Mouse (Mus musculus): ENCODE measurements around the gene Ift88.
A peak's percentile ranks its signal among the peaks of the same experiment; 100 is the strongest.

Gene Ift88

GRCm38 (mm10) chr14:57423432-57424211 lies at the start of gene Ift88:
Gene Ift88 (plus strand): TSS chr14:57424062.
- DNase-seq (ENCODE audit: low spot score), result peak; percentile 84

- no peak for DNase-seq (ENCODE audit: low spot score)
Observed at GRCm38 (mm10) chr14:57375205-57375604, 48.7 kb upstream of the Ift88 start.

- no peak for DNase-seq (ENCODE audit: low spot score)
Observed at GRCm38 (mm10) chr14:57376016-57376415, 47.8 kb upstream of the Ift88 start.

GRCm38 (mm10) chr14:57376956-57377355 lies 46.9 kb upstream of the Ift88 start:
- DNase-seq (ENCODE audit: low spot score), result no peak

GRCm38 (mm10) chr14:57377531-57377930 lies 46.3 kb upstream of the Ift88 start:
- no peak for DNase-seq (ENCODE audit: low spot score)

- DNase-seq (ENCODE audit: low spot score), result no peak
Observed at GRCm38 (mm10) chr14:57385667-57386066, 38.2 kb upstream of the Ift88 start.

DNA sequence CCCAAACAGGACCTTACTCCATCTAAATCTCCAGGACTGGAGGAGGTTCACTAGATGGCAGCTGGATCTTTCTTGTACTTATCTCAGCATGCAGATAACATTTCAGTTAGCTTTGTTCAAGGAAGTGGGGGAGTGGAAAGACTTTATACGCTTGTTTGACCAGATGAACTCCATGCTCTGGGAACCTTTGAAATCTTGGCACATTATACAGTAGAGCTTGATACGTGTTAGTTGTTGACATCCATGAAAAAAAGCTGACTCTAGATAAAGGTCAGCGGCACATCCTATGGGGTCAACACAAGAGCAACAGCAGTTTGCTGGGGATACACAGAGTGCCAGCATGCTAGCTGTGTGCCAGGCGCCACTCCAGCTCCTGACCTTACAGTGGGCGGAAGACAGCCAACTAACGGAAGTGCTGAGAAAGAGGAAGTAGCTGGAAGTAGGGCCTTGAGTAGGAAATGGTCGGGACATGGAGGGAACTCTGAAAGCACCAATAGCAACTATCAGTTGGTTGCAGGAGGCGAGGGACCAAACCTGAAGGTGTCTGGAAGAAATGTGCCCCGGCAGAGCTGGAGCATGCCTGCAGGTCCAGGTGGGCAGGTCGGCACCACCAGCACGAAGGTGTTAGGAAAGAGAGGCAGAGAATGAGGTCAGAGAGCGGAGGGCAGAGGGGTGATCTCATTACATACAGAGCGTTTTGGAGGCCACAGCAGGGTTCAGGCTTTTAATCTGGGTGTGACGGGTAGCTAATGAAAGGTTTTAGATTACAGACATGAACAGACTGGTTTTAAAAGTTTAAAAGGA lies 36.9 kb upstream of the Ift88 start:
- DNase-seq (ENCODE audit: low spot score), result no peak

DNA sequence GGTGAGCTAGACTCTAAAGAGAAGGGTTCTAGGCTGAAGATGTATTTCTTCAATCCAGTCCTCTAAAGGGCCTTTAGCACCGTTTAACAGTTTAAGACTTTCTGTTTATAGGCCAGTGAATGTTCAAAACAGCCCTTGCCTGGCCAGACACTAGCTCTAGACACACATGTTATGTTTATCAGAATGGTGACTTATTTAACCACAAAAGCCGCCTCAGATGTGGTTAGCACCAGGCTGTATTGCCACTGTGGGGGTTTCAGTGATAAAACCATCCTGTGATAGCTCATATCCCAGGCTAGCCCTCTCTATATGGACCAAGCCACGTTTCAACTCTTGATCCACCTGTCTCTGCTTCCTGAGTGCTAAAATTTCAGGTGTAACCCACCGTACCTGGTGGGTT lies 32.2 kb upstream of the Ift88 start:
- no peak for DNase-seq (ENCODE audit: low spot score)

GRCm38 (mm10) chr14:57392278-57392677 lies 31.6 kb upstream of the Ift88 start:
- no peak for DNase-seq (ENCODE audit: low spot score)

DNA sequence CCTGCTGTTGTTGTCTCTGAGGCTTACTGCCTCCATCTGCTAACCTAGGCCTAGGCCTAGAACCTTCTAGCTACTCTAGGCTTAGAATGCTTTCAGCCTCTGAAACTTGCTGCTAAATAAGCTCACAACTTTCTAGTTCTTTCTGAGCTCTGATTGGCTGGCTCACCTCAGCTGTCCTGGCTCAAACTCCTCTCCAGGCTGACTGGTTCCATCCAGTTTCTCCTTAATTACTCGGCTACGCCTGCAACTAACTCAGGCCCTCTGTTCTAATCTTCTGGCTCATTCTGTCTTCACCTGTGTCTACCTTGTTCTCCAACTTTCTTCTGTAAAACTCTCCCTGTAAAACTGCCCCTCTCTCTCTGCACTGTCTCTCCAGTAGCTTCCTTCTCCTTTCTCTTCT lies 28.4 kb upstream of the Ift88 start:
- DNase-seq (ENCODE audit: low spot score), result no peak

GRCm38 (mm10) chr14:57397221-57397620 lies 26.6 kb upstream of the Ift88 start:
- no peak for DNase-seq (ENCODE audit: low spot score)

GRCm38 (mm10) chr14:57398065-57398757 lies 25.7 kb upstream of the Ift88 start, which contains the start of gene Cryl1:
Gene Cryl1 (minus strand): TSS chr14:57398529.
- DNase-seq (ENCODE audit: low spot score), result peak; percentile 95

GRCm38 (mm10) chr14:57398813-57399427 lies 24.9 kb upstream of the Ift88 start:
- no peak for DNase-seq (ENCODE audit: low spot score)

DNA sequence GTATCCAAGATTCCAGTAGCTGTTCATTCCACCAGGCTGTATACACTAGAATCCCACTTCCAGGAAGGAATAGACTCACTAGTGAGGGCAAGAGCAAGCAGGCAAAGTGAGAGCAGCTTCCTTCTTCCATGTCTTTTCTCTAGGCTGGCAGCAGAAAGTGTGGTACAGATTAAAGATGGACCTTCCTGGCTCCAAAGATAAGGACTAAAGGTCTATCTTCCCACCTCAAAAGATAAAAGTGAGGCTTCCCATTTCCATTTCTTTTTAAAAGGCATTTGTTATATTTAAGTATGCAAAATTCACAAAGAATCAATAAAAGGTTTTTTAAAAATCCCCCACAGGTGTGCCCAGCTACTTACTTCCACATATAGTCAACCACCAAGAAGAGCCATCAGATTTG lies 21.0 kb upstream of the Ift88 start:
- DNase-seq (ENCODE audit: low spot score), result no peak

- DNase-seq (ENCODE audit: low spot score), result no peak
Observed at GRCm38 (mm10) chr14:57407039-57407987, 16.5 kb upstream of the Ift88 start.

DNA sequence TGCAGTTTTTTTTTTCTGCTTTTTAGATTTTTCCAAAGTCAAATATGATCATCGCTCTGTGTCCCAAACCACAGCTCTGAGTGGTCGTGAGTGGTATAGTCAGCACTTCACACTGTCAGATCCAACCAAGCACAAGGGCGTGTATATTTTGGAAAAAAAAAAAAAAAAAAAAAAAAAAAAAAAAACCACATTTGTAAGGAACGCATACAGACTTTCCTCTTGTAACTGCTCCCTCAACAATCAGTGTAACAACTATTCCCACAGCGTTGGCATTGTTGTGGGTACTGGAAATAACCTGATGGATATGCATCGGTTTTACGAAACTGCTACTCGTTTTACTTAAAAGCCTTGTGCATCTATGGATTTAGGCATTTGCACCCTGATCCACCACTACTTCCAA lies 15.8 kb upstream of the Ift88 start:
- no peak for DNase-seq (ENCODE audit: low spot score)

GRCm38 (mm10) chr14:57409106-57409505 lies 14.8 kb upstream of the Ift88 start:
- no peak for DNase-seq (ENCODE audit: low spot score)

DNA sequence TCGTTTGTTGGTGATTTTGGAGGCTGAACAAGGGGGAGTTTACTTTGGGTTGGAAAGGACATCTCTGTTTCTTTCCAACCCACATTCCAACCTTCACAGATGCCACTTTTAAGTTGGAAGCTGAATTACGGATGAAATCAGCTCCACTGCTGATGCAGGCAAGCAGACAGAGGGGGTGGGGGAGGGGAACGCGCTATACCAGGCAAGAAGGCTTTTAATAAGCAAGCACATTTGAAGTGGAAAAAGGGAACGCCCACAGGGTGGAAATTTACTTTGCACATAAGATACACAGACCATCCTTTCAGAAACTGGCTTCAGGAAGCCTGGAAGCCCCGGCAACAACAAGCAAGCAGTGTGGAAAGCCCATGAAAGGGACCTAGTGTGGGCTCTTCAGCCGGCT lies 11.7 kb upstream of the Ift88 start:
- no peak for DNase-seq (ENCODE audit: low spot score)

- DNase-seq (ENCODE audit: low spot score), result no peak
Observed at GRCm38 (mm10) chr14:57417187-57417586, 6.7 kb upstream of the Ift88 start.

- DNase-seq (ENCODE audit: low spot score), result no peak
Observed at GRCm38 (mm10) chr14:57424212-57424561, 325 bp downstream of the Ift88 start.

DNA sequence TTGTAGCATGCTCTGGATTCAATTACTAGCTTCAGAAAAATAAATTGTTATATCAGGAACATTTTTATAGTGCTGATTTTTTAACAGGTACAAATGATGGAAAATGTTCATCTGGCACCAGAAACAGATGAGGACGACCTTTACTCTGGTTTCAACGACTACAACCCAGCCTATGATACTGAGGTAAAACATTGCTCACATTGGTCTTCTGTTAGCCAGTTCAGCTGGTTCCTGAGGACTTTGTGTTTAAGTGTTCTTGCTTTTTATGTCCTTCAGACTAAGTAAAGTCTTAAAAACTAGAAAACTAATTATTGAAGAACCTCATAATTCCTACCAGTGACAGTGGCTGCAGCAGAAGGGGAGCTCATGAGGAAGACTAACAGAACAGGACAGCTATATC lies 6.6 kb downstream of the Ift88 start:
- no peak for DNase-seq (ENCODE audit: low spot score)

Measured in ovary, postnatal 10 days (tissue).